Mouse (Mus musculus) forebrain, embryonic 15.5 days (tissue): ENCODE measurements at regions not wholly inside any gene's neighbourhood (a gene's known extent, or its start where the extent isn't known, plus 50 kb on each side); places are given as distances from the start of the nearest gene placed in this dataset.

Experiments
- ATAC-seq: fragments of 200-750 bp; cut with Nextera tagmentation; replicated peaks from 2 replicates; pipeline ENCODE4 v1.8.0; 2017; ENCODE audit warnings: mild to moderate bottlenecking, moderate TSS enrichment, moderate library complexity
- H3K27ac ChIP-seq: fragments of 300-500 bp; sonication (generic); replicated peaks from 2 replicates; pipeline ENCODE4 v1.5.1; 2015; ENCODE audit warnings: mild to moderate bottlenecking, inconsistent platforms
- H3K27me3 ChIP-seq: fragments of 300-500 bp; sonication (generic); 2 replicates; pipeline ENCODE4 v1.6.1; 2015; ENCODE audit warnings: inconsistent platforms
- H3K36me3 ChIP-seq: fragments of 300-500 bp; sonication (generic); 2 replicates; pipeline ENCODE4 v1.6.1; 2015; ENCODE audit warnings: mild to moderate bottlenecking, inconsistent platforms
- H3K4me1 ChIP-seq: fragments of 300-500 bp; sonication (generic); 2 replicates; pipeline ENCODE4 v1.6.1; 2015; ENCODE audit warnings: inconsistent platforms
- H3K4me2 ChIP-seq: fragments of 300-500 bp; sonication (generic); replicated peaks from 2 replicates; pipeline ENCODE4 v1.6.1; 2015; ENCODE audit warnings: mild to moderate bottlenecking, inconsistent platforms
- H3K4me3 ChIP-seq: fragments of 300-500 bp; sonication (generic); 2 replicates; pipeline ENCODE4 v1.5.1; 2015; ENCODE audit warnings: mild to moderate bottlenecking, inconsistent platforms
- H3K9ac ChIP-seq: fragments of 300-500 bp; sonication (generic); replicated peaks from 2 replicates; pipeline ENCODE4 v1.6.1; 2015; ENCODE audit warnings: mild to moderate bottlenecking, inconsistent platforms
- H3K9me3 ChIP-seq: fragments of 300-500 bp; sonication (generic); 2 replicates; pipeline ENCODE4 v1.6.1; 2016; ENCODE audit warnings: inconsistent platforms
- WGBS: fragments of 180-500 bp; shearing (Covaris S2); methylation state at CpG from one replicate; pipeline ENCODE4 v1.1.7; 2015; ENCODE audit warnings: mixed read lengths; 5-methylcytosine and 5-hydroxymethylcytosine counted together

GRCm38 (mm10) chr1:81780583-81780982 lies 452.3 kb upstream of the Gm9747 start:
- Histone ChIP-seq H3K4me2 (no peak overlapping the region), H3K9me3 (no peaks in the 10 kb centered on the region), H3K27me3 (no peaks in the 10 kb centered on the region), H3K4me3 (no peak overlapping the region), H3K27ac (no peak overlapping the region), H3K9ac (no peak overlapping the region), H3K36me3 (no peaks in the 10 kb centered on the region), H3K4me1 (no peaks in the 10 kb centered on the region)
- no peak for ATAC-seq

DNA sequence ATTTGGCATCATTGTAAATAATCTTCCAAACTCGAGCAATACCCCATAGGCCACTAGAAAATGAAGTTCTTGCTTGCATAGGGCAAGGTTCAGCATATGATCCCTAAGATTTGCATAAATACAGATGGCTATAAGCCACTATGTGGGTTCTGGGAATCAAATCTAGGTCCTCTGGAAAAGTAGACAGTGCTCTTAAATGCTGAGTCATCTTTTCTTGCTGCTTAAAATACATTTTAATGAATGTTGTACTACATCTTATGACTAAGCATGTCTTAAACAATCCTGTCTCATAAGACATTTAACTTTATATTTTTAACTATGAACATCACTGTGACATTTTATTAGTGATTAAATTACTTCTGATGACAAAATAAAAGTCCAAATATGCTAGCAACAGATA lies 448.6 kb upstream of the Gm9747 start:
- Histone ChIP-seq H3K4me2 (no peak overlapping the region), H3K36me3 (no peaks in the 10 kb centered on the region), H3K9me3 (no peaks in the 10 kb centered on the region), H3K4me3 (no peak overlapping the region), H3K27ac (no peak overlapping the region), H3K4me1 (no peaks in the 10 kb centered on the region), H3K27me3 (no peaks in the 10 kb centered on the region), H3K9ac (no peak overlapping the region)
- 67% methylated on average over 1 of the region's 1 CpGs for WGBS
- ATAC-seq, result no peak

DNA sequence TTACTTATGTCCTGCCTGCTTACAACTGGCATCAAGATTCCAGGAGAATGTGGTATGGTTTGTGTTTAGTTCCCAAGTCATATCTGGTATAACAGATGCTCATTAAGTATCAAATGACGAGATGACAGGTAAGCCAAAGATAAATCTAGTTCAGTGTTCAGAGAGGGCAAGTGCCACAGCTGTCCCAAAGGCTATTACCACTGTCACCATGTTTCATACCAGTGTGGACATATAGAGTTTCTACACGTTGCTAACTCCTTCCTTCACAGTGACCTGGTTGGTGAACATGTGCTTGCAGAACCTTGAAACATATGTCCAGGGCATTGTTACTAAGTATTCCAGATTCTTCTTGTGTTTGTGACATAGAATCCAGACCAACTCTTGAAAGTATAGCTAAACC lies 438.1 kb upstream of the Gm9747 start:
- Histone ChIP-seq H3K9me3 (no peaks in the 10 kb centered on the region), H3K36me3 (no peaks in the 10 kb centered on the region), H3K4me3 (no peak overlapping the region), H3K27ac (no peak overlapping the region), H3K4me1 (no peaks in the 10 kb centered on the region), H3K9ac (no peak overlapping the region), H3K4me2 (no peak overlapping the region), H3K27me3 (no peaks in the 10 kb centered on the region)
- WGBS, result 85% methylated on average over 2 of the region's 2 CpGs
- ATAC-seq, result no peak

GRCm38 (mm10) chr1:81795399-81795798 lies 437.5 kb upstream of the Gm9747 start:
- H3K9me3 ChIP-seq, result no peaks in the 10 kb centered on the region
- no peak overlapping the region for H3K4me3 ChIP-seq
- no peaks in the 10 kb centered on the region for H3K36me3 ChIP-seq
- 80% methylated on average over 1 of the region's 1 CpGs for WGBS
- no peak overlapping the region for H3K9ac ChIP-seq
- H3K4me2 ChIP-seq, result no peak overlapping the region
- H3K27ac ChIP-seq, result no peak overlapping the region
- no peaks in the 10 kb centered on the region for H3K27me3 ChIP-seq
- no peaks in the 10 kb centered on the region for H3K4me1 ChIP-seq
- no peak for ATAC-seq

DNA sequence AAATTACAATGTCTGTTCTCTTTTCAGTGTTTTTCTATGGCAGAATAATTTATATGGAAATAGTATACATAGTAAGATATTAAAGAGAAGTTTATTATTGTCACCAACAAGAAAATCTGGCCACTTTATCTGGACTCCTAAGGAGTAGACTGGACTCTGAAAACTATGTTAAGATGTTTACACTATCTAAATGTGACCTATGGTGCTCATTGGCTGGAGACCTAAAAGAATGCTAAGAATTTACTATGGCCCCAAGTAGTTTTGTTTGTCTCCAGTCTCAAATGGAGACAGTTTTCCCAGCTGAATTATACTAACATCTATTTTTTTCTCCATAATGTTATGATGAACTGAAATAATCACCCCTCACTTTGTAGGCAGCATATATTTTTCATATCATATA lies 421.3 kb upstream of the Gm9747 start:
- Histone ChIP-seq H3K4me3 (no peak overlapping the region), H3K9ac (no peak overlapping the region), H3K27ac (no peak overlapping the region), H3K4me1 (no peaks in the 10 kb centered on the region), H3K36me3 (no peaks in the 10 kb centered on the region), H3K4me2 (no peak overlapping the region), H3K9me3 (no peaks in the 10 kb centered on the region), H3K27me3 (no peaks in the 10 kb centered on the region)
- no peak for ATAC-seq

DNA sequence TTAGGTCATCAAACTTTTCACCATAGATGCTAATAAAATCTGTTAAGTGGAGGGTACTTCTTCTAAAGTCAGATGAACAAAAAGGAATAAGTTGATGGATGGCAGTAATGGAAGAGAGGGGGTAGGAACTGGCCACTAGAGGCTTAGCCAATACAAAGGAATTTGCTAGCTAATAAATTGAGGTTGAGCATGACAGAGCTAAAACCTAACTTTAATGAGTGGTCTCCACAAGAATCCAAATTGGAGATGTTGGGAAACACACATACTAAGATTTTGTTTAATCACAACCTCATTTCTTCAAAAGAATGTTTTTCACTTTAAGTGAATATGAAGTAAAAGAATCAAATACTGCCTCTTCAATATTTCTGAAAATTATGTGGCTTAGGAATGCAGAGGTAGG lies 414.0 kb upstream of the Gm9747 start:
- no peak overlapping the region for H3K9ac ChIP-seq
- no peaks in the 10 kb centered on the region for H3K36me3 ChIP-seq
- H3K27ac ChIP-seq, result no peak overlapping the region
- H3K4me2 ChIP-seq, result no peak overlapping the region
- no peak for ATAC-seq
- no peak overlapping the region for H3K4me3 ChIP-seq
- no peaks in the 10 kb centered on the region for H3K9me3 ChIP-seq
- H3K4me1 ChIP-seq, result no peaks in the 10 kb centered on the region
- H3K27me3 ChIP-seq, result no peaks in the 10 kb centered on the region

- Histone ChIP-seq H3K27me3 (no peaks in the 10 kb centered on the region), H3K4me1 (no peaks in the 10 kb centered on the region), H3K27ac (no peak overlapping the region), H3K9me3 (no peaks in the 10 kb centered on the region), H3K36me3 (no peaks in the 10 kb centered on the region), H3K4me3 (no peak overlapping the region), H3K4me2 (no peak overlapping the region), H3K9ac (no peak overlapping the region)
- WGBS, result 90% methylated on average over 3 of the region's 3 CpGs
- no peak for ATAC-seq
Measured at GRCm38 (mm10) chr1:81841966-81842365, 390.9 kb upstream of the Gm9747 start.

DNA sequence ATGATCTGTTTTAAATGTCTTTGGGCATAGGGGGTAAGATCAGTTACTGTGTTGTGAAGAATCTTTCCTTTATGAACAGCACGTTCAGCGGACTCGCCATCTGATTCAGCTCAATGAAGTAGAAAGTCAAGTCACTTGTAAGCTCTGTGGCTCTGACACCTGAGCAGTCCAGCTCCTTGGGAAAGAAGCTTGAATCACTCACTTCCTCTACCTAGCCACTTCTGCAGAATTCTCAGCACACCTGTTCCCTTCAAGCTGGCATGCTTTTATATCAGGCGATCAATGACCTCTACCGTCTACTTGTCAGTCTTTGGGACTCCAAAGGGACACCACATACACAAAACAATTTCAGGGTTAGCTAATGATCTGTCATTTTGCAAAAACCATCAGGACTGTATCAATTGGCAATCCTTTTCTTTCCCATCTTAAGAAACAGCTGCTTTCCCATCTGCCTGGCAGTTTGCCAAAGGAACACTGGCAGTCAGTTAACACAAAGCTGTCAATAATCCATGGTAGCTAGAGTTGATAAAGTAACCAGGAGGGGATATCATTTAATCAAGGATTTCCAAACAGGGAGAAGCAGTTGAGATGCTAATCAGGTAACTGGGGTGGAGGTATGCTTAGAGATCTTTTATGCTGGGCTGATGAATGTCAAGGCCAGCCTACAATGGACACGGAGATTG lies 382.3 kb upstream of the Gm9747 start:
- ATAC-seq, result peak; percentile 41; the same call in 1 of the 2 replicates
- Histone ChIP-seq H3K9ac (no peak overlapping the region), H3K36me3 (no peaks in the 10 kb centered on the region), H3K27me3 (no peaks in the 10 kb centered on the region), H3K9me3 (no peaks in the 10 kb centered on the region), H3K4me3 (no peak overlapping the region), H3K4me1 (no peaks in the 10 kb centered on the region), H3K27ac (0 out of 2 replicates have a peak overlapping the region, but pooled peaks have one; percentile 16), H3K4me2 (no peak overlapping the region)
- WGBS, result 67% methylated on average over 6 of the region's 6 CpGs

DNA sequence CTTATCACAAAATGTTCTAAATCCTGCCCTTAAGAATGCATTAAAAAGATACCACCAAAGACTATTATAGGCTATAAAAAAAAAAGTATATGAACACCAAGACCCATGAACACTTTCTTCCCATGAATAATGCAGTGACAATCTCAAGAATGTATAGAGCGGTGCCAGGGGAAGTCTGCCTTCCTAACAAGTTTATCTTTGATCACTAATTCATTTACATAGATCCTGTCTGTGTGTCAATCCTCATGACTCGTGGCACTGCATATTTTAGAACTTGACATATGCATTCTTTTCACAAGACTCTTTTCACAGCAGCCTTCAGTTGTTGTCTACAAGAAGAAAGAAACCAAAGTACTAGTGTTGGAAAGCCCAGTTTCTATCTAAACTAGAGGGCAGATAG lies 373.4 kb upstream of the Gm9747 start:
- WGBS, result 42% methylated on average over 2 of the region's 2 CpGs
- Histone ChIP-seq H3K9me3 (no peaks in the 10 kb centered on the region), H3K9ac (no peak overlapping the region), H3K27me3 (no peaks in the 10 kb centered on the region), H3K4me1 (peaks cover 7% of the 10 kb centered on the region; the same call in 1 of the 2 replicates), H3K4me3 (no peak overlapping the region), H3K36me3 (no peaks in the 10 kb centered on the region), H3K27ac (no peak overlapping the region), H3K4me2 (no peak overlapping the region)
- no peak; the same call in 1 of the 2 replicates for ATAC-seq

DNA sequence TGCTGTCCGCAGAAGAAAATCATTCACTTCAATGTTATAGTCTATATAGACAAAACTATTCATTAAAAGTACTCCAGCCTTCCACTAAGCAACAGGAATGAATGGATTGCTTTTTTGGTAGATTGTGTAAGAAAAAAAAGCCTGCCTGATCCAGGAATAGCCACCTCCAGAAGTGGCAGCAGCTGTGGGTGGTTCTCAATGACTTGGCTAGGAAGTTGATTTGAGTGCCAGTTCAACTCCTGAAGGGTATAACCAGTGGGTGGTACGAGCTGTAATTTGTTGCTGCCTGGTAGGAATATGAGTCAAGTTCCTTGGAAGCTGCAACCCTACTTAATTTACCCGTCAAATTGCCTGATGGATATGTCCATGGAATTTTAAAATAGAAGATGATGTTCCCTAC lies 368.3 kb upstream of the Gm9747 start:
- Histone ChIP-seq H3K36me3 (no peaks in the 10 kb centered on the region), H3K9ac (no peak overlapping the region), H3K9me3 (no peaks in the 10 kb centered on the region), H3K4me2 (no peak overlapping the region), H3K27me3 (no peaks in the 10 kb centered on the region), H3K27ac (no peak overlapping the region), H3K4me1 (no peaks in the 10 kb centered on the region), H3K4me3 (no peak overlapping the region)
- ATAC-seq, result no peak
- WGBS, result 80% methylated on average over 3 of the region's 3 CpGs

GRCm38 (mm10) chr1:81886940-81887531 lies 345.9 kb upstream of the Gm9747 start:
- H3K27ac ChIP-seq, result no peak overlapping the region
- no peak overlapping the region for H3K4me3 ChIP-seq
- no peak overlapping the region for H3K4me2 ChIP-seq
- H3K27me3 ChIP-seq, result no peaks in the 10 kb centered on the region
- 71% methylated on average over 1 of the region's 1 CpGs for WGBS
- H3K4me1 ChIP-seq, result no peaks in the 10 kb centered on the region
- ATAC-seq, result no peak
- H3K9me3 ChIP-seq, result no peaks in the 10 kb centered on the region
- no peaks in the 10 kb centered on the region for H3K36me3 ChIP-seq
- no peak overlapping the region for H3K9ac ChIP-seq

- no peak overlapping the region for H3K4me3 ChIP-seq
- no peak overlapping the region for H3K27ac ChIP-seq
- no peaks in the 10 kb centered on the region for H3K4me1 ChIP-seq
- no peaks in the 10 kb centered on the region for H3K9me3 ChIP-seq
- H3K27me3 ChIP-seq, result no peaks in the 10 kb centered on the region
- H3K4me2 ChIP-seq, result no peak overlapping the region
- 90% methylated on average over 3 of the region's 3 CpGs for WGBS
- H3K36me3 ChIP-seq, result no peaks in the 10 kb centered on the region
- ATAC-seq, result no peak
- H3K9ac ChIP-seq, result no peak overlapping the region
Measured at GRCm38 (mm10) chr1:81897241-81897640, 335.7 kb upstream of the Gm9747 start.

DNA sequence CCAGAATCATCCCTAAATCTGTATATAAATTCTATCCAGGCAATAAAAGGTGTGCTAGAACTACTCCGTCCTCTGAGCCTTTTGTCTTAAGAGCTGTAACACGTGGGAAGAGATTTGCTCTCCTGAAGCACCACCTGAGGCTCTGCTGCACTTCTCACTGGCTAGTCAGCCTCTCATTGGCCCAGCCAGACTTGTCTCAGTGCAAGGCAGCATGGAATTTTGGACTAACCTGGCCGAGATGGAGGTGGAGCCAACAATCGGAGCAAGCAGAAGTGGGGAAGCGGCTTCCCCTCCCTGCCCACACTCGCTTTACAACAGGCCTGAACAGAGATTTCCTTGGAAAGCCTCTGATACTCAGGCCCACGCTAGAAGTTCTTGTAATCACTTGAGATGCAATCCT lies 332.1 kb upstream of the Gm9747 start:
- no peak for ATAC-seq
- no peaks in the 10 kb centered on the region for H3K36me3 ChIP-seq
- H3K4me3 ChIP-seq, result no peak overlapping the region
- no peak overlapping the region for H3K4me2 ChIP-seq
- no peak overlapping the region for H3K27ac ChIP-seq
- 74% methylated on average over 7 of the region's 7 CpGs for WGBS
- H3K9ac ChIP-seq, result no peak overlapping the region
- H3K4me1 ChIP-seq, result no peaks in the 10 kb centered on the region
- H3K27me3 ChIP-seq, result no peaks in the 10 kb centered on the region
- H3K9me3 ChIP-seq, result no peaks in the 10 kb centered on the region
